Mouse (Mus musculus) forelimb bud, embryonic 11.5 days (tissue): ENCODE results near the gene Agap1.

Experiments
- DNase-seq: peaks from one replicate; pipeline ENCODE4 v3.0.0-alpha.2; 2012; ENCODE audit warnings: low read depth, low spot score

Gene Agap1

DNA sequence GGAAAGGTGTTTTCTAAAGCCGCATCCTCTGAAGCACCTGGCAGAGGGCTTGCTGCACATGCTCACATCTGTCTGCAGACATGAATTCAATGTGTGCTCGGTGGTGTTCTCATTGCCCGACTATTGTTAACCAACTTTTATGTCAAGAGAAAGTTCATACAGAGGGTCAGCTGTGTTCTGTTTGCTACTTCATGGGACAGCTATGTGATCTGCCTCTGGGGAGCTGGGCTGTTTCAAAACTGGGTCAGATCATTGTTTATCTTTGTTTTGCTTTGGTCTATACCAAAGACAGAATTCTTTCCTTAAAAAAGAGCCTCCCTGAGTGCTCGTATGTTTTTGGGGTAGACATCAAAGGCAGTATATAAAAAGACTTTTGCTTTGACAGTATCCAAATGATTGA lies 89.5 kb downstream of the Agap1 start:
- DNase-seq: no peak

DNA sequence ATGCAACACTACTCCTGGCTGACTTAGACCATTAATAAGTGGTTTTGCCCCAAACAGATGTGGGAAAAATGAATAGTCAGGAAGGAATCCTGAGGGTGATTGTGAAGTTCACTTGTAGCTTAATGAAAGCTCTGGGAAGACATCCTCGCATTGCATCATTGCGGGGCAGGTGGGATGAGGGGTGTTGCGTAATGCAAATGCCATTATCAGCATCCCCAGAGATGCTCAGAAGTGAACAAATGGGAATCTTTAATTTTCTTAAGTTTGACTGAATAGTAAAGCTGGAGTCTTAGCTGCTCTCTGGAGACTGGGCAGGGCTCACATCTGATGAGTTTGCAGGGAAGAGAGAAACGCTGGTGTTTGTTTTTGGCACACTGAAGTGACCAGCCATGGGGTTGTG lies 90.5 kb downstream of the Agap1 start:
- no peak for DNase-seq

- no peak for DNase-seq
Observed at GRCm38 (mm10) chr1:89547525-89548504, 93.2 kb downstream of the Agap1 start.

GRCm38 (mm10) chr1:89550061-89550869 lies 95.7 kb downstream of the Agap1 start:
- DNase-seq: no peak

DNA sequence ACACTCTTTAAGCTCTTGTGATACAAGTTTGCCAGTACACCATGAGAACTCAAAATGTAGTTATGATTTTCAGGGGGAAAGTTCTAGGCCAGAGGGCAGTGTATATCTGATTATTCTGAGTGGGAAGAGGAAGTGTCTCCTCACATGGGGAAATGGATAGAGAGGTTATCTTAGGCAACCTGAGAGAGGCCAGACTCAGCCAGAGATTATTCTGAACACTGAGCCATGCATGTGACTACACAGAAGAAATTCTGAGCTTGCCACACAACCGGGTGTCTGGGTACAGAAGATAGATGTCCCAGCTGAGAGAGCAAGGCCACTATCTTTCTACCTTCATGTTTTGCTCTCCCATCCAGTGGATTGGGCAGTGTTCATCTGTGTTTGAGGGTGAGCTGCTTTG lies 97.9 kb downstream of the Agap1 start:
- DNase-seq: no peak

GRCm38 (mm10) chr1:89553791-89554190 lies 99.2 kb downstream of the Agap1 start:
- DNase-seq: no peak

GRCm38 (mm10) chr1:89554969-89555856 lies 100.6 kb downstream of the Agap1 start:
- DNase-seq: no peak

DNA sequence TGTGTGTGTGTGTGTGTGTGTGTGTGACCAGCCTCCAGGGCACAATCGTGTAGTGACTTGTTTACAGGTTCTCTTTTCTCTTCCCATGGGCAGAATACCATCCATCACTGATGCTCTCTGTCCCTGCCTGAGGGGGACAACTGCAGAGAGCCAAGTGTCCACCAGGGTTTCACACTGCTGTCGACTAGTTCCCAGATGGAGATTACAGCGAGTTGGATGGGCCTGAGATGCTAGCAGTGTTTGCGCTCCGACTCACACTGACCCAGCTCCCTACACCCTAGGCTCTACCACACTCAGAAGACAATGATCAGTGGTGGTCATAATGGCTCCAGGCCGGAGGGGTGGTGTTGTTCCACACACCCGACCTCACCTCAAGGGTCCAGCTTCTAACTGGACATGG lies 101.4 kb downstream of the Agap1 start:
- no peak for DNase-seq

DNA sequence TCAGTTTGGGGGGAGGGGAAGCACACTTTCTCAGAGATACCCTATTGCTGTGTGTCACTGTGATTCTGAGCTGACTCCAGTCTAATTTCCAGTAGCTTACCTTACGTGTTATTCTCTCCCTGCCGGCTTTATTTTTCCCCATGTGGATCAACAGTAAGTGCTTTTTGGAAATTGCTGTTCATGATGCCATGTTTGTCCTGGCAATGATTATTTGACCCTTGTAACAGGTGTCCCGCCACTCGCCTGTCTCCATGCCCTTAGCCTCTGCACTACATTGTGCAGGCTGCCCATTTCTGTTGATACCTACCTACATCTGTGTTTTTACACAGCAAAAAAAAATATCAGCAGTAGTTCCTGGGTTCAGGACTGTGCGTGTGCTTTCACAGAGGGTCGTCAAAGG lies 102.8 kb downstream of the Agap1 start:
- no peak for DNase-seq

DNA sequence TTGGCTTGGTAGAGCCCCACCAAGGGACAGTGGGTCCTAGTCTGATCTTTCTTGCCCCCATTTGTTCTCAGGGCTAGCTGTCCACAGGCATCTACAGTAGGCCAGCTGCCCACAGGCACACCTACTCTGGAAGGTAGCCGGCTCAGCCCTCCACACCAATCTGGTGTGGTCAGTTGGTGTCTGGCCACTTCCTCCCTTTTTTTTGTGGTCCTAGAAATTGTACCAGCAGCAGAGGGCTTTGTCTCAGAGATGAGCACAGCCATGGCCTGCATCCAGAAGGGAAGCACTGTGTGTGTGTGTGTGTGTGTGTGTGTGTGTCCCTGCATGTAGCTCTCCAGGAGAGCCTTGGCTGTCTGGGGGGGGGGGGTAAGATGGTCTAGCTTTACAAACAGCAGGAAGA lies 103.5 kb downstream of the Agap1 start:
- no peak for DNase-seq

GRCm38 (mm10) chr1:89563399-89563798 lies 108.8 kb downstream of the Agap1 start:
- DNase-seq: no peak

GRCm38 (mm10) chr1:89566578-89567488 lies 112.2 kb downstream of the Agap1 start:
- peak; percentile 53 for DNase-seq

DNA sequence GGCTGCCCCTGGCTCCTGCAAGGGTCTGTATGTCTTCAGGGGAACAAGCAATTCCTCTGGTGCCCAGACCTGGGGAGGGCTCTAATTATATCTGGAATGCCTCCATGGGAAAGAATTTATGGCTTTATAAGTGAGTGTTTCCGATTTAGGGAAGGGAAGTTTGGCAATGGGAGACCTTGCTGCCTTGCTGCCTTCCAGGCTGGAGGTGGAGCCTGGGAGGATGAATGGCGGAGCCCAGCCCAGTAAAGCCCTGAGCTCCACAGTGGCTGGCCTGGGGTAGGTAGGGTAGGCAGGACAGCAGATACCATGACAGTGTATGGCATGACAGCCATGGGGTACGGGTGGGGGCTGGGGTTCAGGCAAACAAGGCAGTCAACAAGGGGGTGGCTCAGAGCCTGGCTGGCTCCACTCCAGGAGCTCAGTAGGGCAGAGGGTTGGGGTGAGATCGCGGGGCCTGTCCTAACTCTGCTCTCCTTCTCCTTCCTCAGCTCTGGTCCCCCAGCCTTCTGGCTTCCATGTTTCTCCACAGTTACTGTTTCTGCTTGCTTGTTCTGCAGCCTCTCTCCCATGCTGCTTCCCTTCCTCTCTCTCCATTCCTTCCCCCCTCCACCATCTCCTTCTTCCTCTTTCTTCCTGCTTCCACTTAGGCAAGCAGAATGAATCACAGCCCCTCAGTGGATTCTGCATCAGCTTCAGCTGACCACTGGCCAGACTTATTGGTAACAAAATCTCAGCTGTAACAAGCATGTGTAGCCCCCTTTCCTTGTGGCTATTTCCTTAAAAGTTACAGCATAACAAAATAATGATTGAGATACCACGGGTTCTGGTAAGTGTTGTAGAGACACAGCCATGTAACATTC lies 114.2 kb downstream of the Agap1 start:
- DNase-seq: peak; percentile 52

- no peak for DNase-seq
Observed at GRCm38 (mm10) chr1:89570522-89571299, 116.1 kb downstream of the Agap1 start.

DNA sequence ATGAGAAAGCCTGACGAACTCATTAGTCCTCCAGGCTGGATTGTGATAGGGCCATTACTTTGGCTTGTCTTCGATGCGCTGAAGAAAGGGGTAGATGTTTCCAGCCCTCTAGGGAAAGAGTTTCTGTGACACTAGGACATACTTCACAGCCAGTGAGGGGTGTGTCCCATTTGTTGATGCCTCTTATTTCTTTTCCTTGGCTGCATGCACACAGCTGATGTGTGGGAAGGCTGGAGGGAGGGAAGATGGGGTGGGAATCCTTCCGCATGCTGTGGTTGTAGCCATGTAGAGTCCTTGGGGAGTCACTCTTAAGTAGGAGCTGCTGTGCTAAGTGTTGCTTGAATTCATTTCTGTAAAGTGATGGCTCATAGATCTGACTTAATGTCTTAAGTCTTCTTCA lies 118.9 kb downstream of the Agap1 start:
- no peak for DNase-seq

DNA sequence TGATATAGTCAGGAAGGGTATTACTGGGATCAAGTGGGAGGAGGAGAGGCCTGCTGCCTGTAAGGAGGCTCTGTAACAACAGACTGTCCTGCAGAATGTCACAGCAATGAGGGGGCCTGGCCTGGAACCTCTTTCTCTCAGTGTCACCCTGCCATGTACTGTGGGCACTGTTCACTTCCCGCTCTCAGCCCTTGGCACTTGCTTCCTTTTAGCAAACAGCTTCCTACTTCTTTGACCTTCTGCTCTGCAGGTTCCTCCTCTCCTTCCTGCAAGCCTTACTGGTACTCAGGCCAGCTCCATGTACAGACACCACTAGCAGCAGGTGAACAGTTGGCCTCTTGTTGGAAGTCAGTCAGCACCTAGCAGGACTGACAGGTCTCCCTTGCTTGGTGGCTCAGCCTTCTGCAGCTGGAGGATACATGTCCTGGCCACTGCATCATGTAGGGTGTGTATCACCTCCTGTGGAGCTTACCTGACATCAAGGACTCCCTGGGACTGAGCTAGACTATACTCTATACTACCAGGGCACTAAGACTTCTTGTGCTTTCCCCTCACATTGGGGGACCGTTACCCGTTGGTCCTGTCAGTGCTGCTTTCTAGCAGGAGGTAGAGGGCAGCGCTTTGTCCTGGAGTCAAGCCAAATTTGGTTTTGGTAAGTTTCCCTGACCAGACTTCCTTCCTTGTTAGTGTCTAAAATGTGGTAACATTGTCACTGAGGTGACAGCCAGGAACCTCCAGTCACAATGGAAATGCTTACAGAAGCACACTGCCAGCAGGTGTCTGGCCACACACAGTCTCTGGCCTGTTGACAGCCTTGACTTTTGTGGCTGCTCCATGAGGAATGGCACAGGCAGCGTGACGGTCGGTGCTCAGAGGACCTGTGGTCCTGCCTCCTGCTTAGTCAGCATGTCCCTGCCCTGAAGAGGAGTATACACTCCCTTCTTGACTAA lies 120.6 kb downstream of the Agap1 start:
- no peak for DNase-seq

- DNase-seq: no peak
Observed at GRCm38 (mm10) chr1:89576174-89576890, 121.7 kb downstream of the Agap1 start.
